In genomic region chr2:167596726-167597491, GRCm38 (mm10) we compare ENCODE assay signal across 8 mouse cellular contexts. TPM values are rescaled to one million over a fixed set of nuclear protein-coding genes. Genes with fewer than 3 reads are reported as not detected.
DNase-seq lines count a peak whose midpoint lies in the region; ATAC-seq lines count a peak whose summit lies in the region.

No protein-coding gene starts in this region.

- H3K27ac ChIP-seq in kidney, embryonic 14.5 days (ENCODE audit: low read depth, low read length): peak overlapping the region; percentile 91
- peak overlapping the region; percentile 89 for H3K27ac ChIP-seq in embryonic facial prominence, embryonic 14.5 days (replicated peaks; ENCODE audit: low read depth, low read length)
- H3K27ac ChIP-seq in intestine, embryonic 16.5 days (ENCODE audit: low read length): peak overlapping the region; percentile 81

- peak overlapping the region; percentile 18; the same call in 1 of the 2 replicates for H3K4me3 ChIP-seq in kidney, embryonic 14.5 days (ENCODE audit: low read length)
- peak overlapping the region; percentile 26 for H3K4me3 ChIP-seq in embryonic facial prominence, embryonic 14.5 days (ENCODE audit: low read depth, low read length)
- peak overlapping the region; percentile 27 for H3K4me3 ChIP-seq in intestine, embryonic 16.5 days (ENCODE audit: low read length)

- H3K9ac ChIP-seq in kidney, embryonic 14.5 days (ENCODE audit: low read depth, low read length): peak overlapping the region; percentile 56
- H3K9ac ChIP-seq in embryonic facial prominence, embryonic 14.5 days (ENCODE audit: low read depth, low read length): peak overlapping the region; percentile 46
- H3K9ac ChIP-seq in intestine, embryonic 16.5 days (ENCODE audit: low read depth, low read length): peak overlapping the region; percentile 65

- ATAC-seq in kidney, embryonic 14.5 days (ENCODE audit: low FRiP score, low TSS enrichment): peak; percentile 10; the same call in 1 of the 2 replicates
- ATAC-seq in embryonic facial prominence, embryonic 14.5 days (ENCODE audit: low read depth): no peak; the same call in 1 of the 2 replicates
- peak; percentile 7; the same call in 1 of the 2 replicates for ATAC-seq in intestine, embryonic 16.5 days

- no peaks in the 10 kb centered on the region for H3K27me3 ChIP-seq in kidney, embryonic 14.5 days (ENCODE audit: control insufficient read depth, insufficient read depth, low read length)
- no peaks in the 10 kb centered on the region for H3K27me3 ChIP-seq in embryonic facial prominence, embryonic 14.5 days (replicated peaks; ENCODE audit: control insufficient read depth, insufficient read depth, low read length)
- H3K27me3 ChIP-seq in intestine, embryonic 16.5 days (replicated peaks; ENCODE audit: control insufficient read depth, insufficient read depth, low read length): no peaks in the 10 kb centered on the region

- DNase-seq in kidney, adult 18-20 months: no peak
- DNase-seq in embryonic facial prominence, embryonic 14.5 days (ENCODE audit: low spot score): peak; percentile 62
- DNase-seq in neural tube, embryonic 10.5 days (ENCODE audit: extremely low spot score, low spot score): peak; percentile 52
- no peak for DNase-seq in frontal cortex, postnatal 36 days (ENCODE audit: low spot score in 2 of 2)
- DNase-seq in adrenal gland, postnatal 4 days (ENCODE audit: low spot score in 2 of 2): no peak
- no peak for DNase-seq in gastrocnemius, adult 8-10 months (ENCODE audit: low spot score in 2 of 2)

- no peaks in the 10 kb centered on the region for H3K9me3 ChIP-seq in kidney, embryonic 14.5 days (ENCODE audit: control insufficient read depth, low read length)
- H3K9me3 ChIP-seq in embryonic facial prominence, embryonic 14.5 days (ENCODE audit: control insufficient read depth, low read length): no peaks in the 10 kb centered on the region
- H3K9me3 ChIP-seq in intestine, embryonic 16.5 days (ENCODE audit: control insufficient read depth, low read length): no peaks in the 10 kb centered on the region

- H3K4me2 ChIP-seq in kidney, embryonic 14.5 days (replicated peaks; ENCODE audit: low read depth, low read length): peak overlapping the region; percentile 43
- H3K4me2 ChIP-seq in embryonic facial prominence, embryonic 14.5 days (ENCODE audit: low read depth, low read length): peak overlapping the region; percentile 51
- peak overlapping the region; percentile 47 for H3K4me2 ChIP-seq in intestine, embryonic 16.5 days (ENCODE audit: low read depth, low read length)

- peaks cover 46% of the 10 kb centered on the region for H3K4me1 ChIP-seq in kidney, embryonic 14.5 days (ENCODE audit: control insufficient read depth, insufficient read depth, low read length)
- H3K4me1 ChIP-seq in embryonic facial prominence, embryonic 14.5 days (ENCODE audit: control insufficient read depth, insufficient read depth, low read length): peaks cover 61% of the 10 kb centered on the region
- peaks cover 32% of the 10 kb centered on the region for H3K4me1 ChIP-seq in intestine, embryonic 16.5 days (ENCODE audit: control insufficient read depth, insufficient read depth, low read length)

- 17% methylated on average over 25 of the region's 27 CpGs for WGBS in kidney, embryonic 14.5 days
- 11% methylated on average over 20 of the region's 27 CpGs for WGBS in embryonic facial prominence, embryonic 14.5 days
- WGBS in intestine, embryonic 16.5 days: 38% methylated on average over 26 of the region's 27 CpGs

- no peaks in the 10 kb centered on the region for H3K36me3 ChIP-seq in kidney, embryonic 14.5 days (ENCODE audit: control insufficient read depth, insufficient read depth, low read length)
- H3K36me3 ChIP-seq in embryonic facial prominence, embryonic 14.5 days (ENCODE audit: control insufficient read depth, insufficient read depth, low read length): no peaks in the 10 kb centered on the region
- H3K36me3 ChIP-seq in intestine, embryonic 16.5 days (ENCODE audit: control insufficient read depth, insufficient read depth, low read length): no peaks in the 10 kb centered on the region

RNA-seq across cellular contexts. Expression of gene Ube2v1, which starts 35.0 kb away (rescaled TPM):
- 212 and 283 TPM in 2 replicates for polyA plus RNA-seq in kidney, embryonic 14.5 days (2014; fragmentation: Nextera tagmentation; extraction: Ambion mirVana)
- 249 and 275 TPM in 2 replicates for polyA plus RNA-seq in embryonic facial prominence, embryonic 14.5 days (2014; fragmentation: Nextera tagmentation; extraction: Ambion mirVana)
- polyA plus RNA-seq in intestine, embryonic 16.5 days (2015; fragmentation: Nextera tagmentation; extraction: Ambion mirVana): 273 and 293 TPM in 2 replicates
- total RNA-seq in adrenal gland, postnatal 4 days (2021): 100 to 1,000 TPM; 194 to 200 TPM
- 100 to 1,000 TPM; 163 to 176 (median 172) TPM for total RNA-seq in gastrocnemius, adult 8-10 months (2022)

RNA-seq across cellular contexts. Expression of gene Snai1, which starts 58.9 kb away (rescaled TPM):
- polyA plus RNA-seq in kidney, embryonic 14.5 days (2014; fragmentation: Nextera tagmentation; extraction: Ambion mirVana): 40.4 and 40.8 TPM in 2 replicates
- polyA plus RNA-seq in embryonic facial prominence, embryonic 14.5 days (2014; fragmentation: Nextera tagmentation; extraction: Ambion mirVana): 64.1 and 69.7 TPM in 2 replicates
- 15.6 TPM in 2 replicates for polyA plus RNA-seq in intestine, embryonic 16.5 days (2015; fragmentation: Nextera tagmentation; extraction: Ambion mirVana)
- 10 to 100 TPM; 13.2 to 14.8 TPM for total RNA-seq in adrenal gland, postnatal 4 days (2021)
- under 1 TPM; 0.24 to 0.94 (median 0.65) TPM for total RNA-seq in gastrocnemius, adult 8-10 months (2022)

Comparison
In these comparisons a context has a peak if more than half of its experiments do, and no peak if none do; other contexts are left out.
1. DNase-seq: peak in embryonic facial prominence, embryonic 14.5 days (single experiment) and neural tube, embryonic 10.5 days (single experiment); none in kidney, adult 18-20 months (single experiment), frontal cortex, postnatal 36 days (0 of 2), adrenal gland, postnatal 4 days (0 of 2) and gastrocnemius, adult 8-10 months (0 of 2).
2. Peak in every context shown above with its lines, with median percentiles within 50 percentile points of each other: H3K27ac ChIP-seq, H3K4me2 ChIP-seq, H3K4me3 ChIP-seq and H3K9ac ChIP-seq.